Mouse (Mus musculus): ENCODE results near the gene Mta3. TPM values are rescaled to one million over a fixed set of nuclear protein-coding genes. Genes with fewer than 3 reads are reported as not detected.

Gene Mta3
- total and polyA plus RNA-seq, 3 experiments, result 31.1 to 67.6 (median 39.2) TPM

GRCm38 (mm10) chr17:83849717-83850116 is 143.8 kb downstream of the Mta3 start:
- Histone ChIP-seq H3K9me3 (replicated peaks; ENCODE audit: low read length) (no peaks in the 10 kb centered on the region), H3K79me2 (replicated peaks; ENCODE audit: control insufficient read depth, extremely low read depth, insufficient read depth, poor library complexity, severe bottlenecking) (no peaks in the 10 kb centered on the region; the same call in 1 of the 2 replicates), H3K4me1 (ENCODE audit: control insufficient read depth in 1 of 2, insufficient read depth in 2 of 2) (peaks cover 31 to 73% of the 10 kb centered on the region in 2 experiments), H3K9ac (ENCODE audit: insufficient read depth, low read depth) (0 out of 2 replicates have a peak overlapping the region, but pooled peaks have one; percentile 6), H3K36me3 (replicated peaks in 1 of 2; ENCODE audit: control insufficient read depth in 1 of 2, insufficient read depth in 1 of 2, low read length in 1 of 2) (peaks cover 0 to 15% of the 10 kb centered on the region in 2 experiments), H3K27me3 (replicated peaks) (no peaks in the 10 kb centered on the region), H3K4me3 (replicated peaks in 1 of 3; ENCODE audit: low read depth in 2 of 3, low read length in 2 of 3, poor library complexity in 1 of 3) (no peak overlapping the region), H3K27ac (ENCODE audit: insufficient read depth, low read depth) (no peak overlapping the region), H3K4me2 (ENCODE audit: insufficient read depth, low read depth, poor library complexity, severe bottlenecking) (peak overlapping the region; percentile 73)
- no peak for DNase-seq (ENCODE audit: extremely low read depth)
- TF ChIP-seq CHD2 (IDR thresholded peaks at IDR 0.05; ENCODE audit: low read length) (0 out of 2 replicates have a peak, but pooled peaks have one; percentile 9), USF2 (conservative IDR thresholded peaks at IDR 0.05; ENCODE audit: low read depth, low read length) (no peak)
- dilution Hi-C loops (cut with MboI; ENCODE audit: extremely low pct_ligation_motif_present, extremely low pct_unique_long_range_greater_than_20kb, low sequenced_read_pairs) (no loop called here), in situ Hi-C loops (cut with MboI; ENCODE audit: low pct_ligation_motif_present, low pct_unique_long_range_greater_than_20kb, low sequenced_read_pairs) (loop anchor here (5.0 to 10.0 kb wide), 3 partner anchors 32 to 195 kb away; no protein-coding TSS in a partner anchor)

DNA sequence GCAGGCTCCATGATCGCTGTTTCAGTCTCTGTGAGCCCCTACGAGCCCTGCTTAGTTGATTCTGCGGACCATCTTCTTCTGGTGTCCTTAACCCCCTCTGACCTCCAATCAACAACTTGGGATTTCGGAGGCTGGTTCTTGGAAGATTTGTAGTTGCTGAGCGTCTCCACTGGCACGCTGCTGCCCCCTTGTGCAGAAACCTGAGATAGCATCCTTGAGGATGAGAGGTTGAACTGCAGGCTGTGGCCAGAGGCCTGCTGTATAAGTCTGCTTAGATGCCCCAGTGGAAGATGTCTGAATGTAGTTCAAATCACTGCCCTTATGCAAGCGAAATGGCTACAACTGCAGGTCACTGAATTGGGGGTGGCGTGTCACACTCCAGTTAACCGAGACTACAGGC is 144.5 kb downstream of the Mta3 start:
- dilution Hi-C loops (cut with MboI; ENCODE audit: extremely low pct_ligation_motif_present, extremely low pct_unique_long_range_greater_than_20kb, low sequenced_read_pairs) (no loop called here), in situ Hi-C loops (cut with MboI; ENCODE audit: low pct_ligation_motif_present, low pct_unique_long_range_greater_than_20kb, low sequenced_read_pairs) (loop anchor here (5.0 to 10.0 kb wide), 3 partner anchors 33 to 196 kb away; no protein-coding TSS in a partner anchor)
- H3K79me2 ChIP-seq (replicated peaks; ENCODE audit: control insufficient read depth, extremely low read depth, insufficient read depth, poor library complexity, severe bottlenecking), result no peaks in the 10 kb centered on the region; the same call in 1 of the 2 replicates
- no peaks in the 10 kb centered on the region for H3K9me3 ChIP-seq (replicated peaks; ENCODE audit: low read length)
- peak; percentile 94 for DNase-seq (ENCODE audit: extremely low read depth)
- H3K36me3 ChIP-seq (replicated peaks in 1 of 2; ENCODE audit: control insufficient read depth in 1 of 2, insufficient read depth in 1 of 2, low read length in 1 of 2), result peaks cover 0 to 9% of the 10 kb centered on the region in 2 experiments
- peak overlapping the region in 2 of 3 experiments; percentile 13 to 19 for H3K4me3 ChIP-seq (replicated peaks in 1 of 3; ENCODE audit: low read depth in 2 of 3, low read length in 2 of 3, poor library complexity in 1 of 3)
- peak overlapping the region; percentile 74 for H3K27ac ChIP-seq (ENCODE audit: insufficient read depth, low read depth)
- H3K27me3 ChIP-seq (replicated peaks), result no peaks in the 10 kb centered on the region
- peak overlapping the region; percentile 6; the same call in 1 of the 2 replicates for H3K9ac ChIP-seq (ENCODE audit: insufficient read depth, low read depth)
- peaks cover 27 to 66% of the 10 kb centered on the region in 2 experiments for H3K4me1 ChIP-seq (ENCODE audit: control insufficient read depth in 1 of 2, insufficient read depth in 2 of 2)
- H3K4me2 ChIP-seq (ENCODE audit: insufficient read depth, low read depth, poor library complexity, severe bottlenecking), result peak overlapping the region; percentile 73
- TF ChIP-seq UBTF (IDR thresholded peaks at IDR 0.05; ENCODE audit: low read depth, low read length), result no peak
- TF ChIP-seq USF1 (IDR thresholded peaks at IDR 0.05; ENCODE audit: low read depth, low read length), result no peak
- TF ChIP-seq CHD2 (IDR thresholded peaks at IDR 0.05; ENCODE audit: low read length), result no peak
- TF ChIP-seq BHLHE40 (IDR thresholded peaks at IDR 0.05; ENCODE audit: low read depth, low read length), result no peak
- TF ChIP-seq PAX5 (IDR thresholded peaks at IDR 0.05; ENCODE audit: low read length), result no peak
- TF ChIP-seq ZKSCAN1 (IDR thresholded peaks at IDR 0.05; ENCODE audit: borderline replicate concordance, low read depth, low read length), result no peak
- TF ChIP-seq E2F4 (IDR thresholded peaks at IDR 0.05; ENCODE audit: insufficient replicate concordance, low read depth, low read length), result no peak
- no peak for TF ChIP-seq MAZ (IDR thresholded peaks at IDR 0.05; ENCODE audit: low read depth, low read length)
- TF ChIP-seq TBP (conservative IDR thresholded peaks at IDR 0.05; ENCODE audit: low read depth, low read length), result no peak; the same call in 1 of the 2 replicates
- peak; percentile 96 for TF ChIP-seq RAD21 (IDR thresholded peaks at IDR 0.05; ENCODE audit: low read depth, low read length)
- no peak for TF ChIP-seq CHD1 (IDR thresholded peaks at IDR 0.05; ENCODE audit: low read depth, low read length)
- no peak for TF ChIP-seq SIN3A (IDR thresholded peaks at IDR 0.05; ENCODE audit: low read length)
- TF ChIP-seq CTCF (conservative IDR thresholded peaks at IDR 0.05 in 1 of 2, IDR thresholded peaks at IDR 0.05 in 1 of 2; ENCODE audit: low read depth in 2 of 2, low read length in 2 of 2), result peak; percentile 73 to 96
- TF ChIP-seq POLR2A (IDR thresholded peaks at IDR 0.05; ENCODE audit: low read depth, low read length), result peak; percentile 24; the same call in 1 of the 2 replicates
- TF ChIP-seq ELF1 (IDR thresholded peaks at IDR 0.05; ENCODE audit: low read depth, low read length), result no peak
- TF ChIP-seq HCFC1 (IDR thresholded peaks at IDR 0.05; ENCODE audit: low read depth, low read length), result no peak
- TF ChIP-seq SMC3 (IDR thresholded peaks at IDR 0.05; ENCODE audit: low read depth, low read length), result peak; percentile 89
- no peak for TF ChIP-seq GABPA (IDR thresholded peaks at IDR 0.05; ENCODE audit: insufficient replicate concordance, low read depth, low read length)
- no peak for TF ChIP-seq MEF2A (IDR thresholded peaks at IDR 0.05; ENCODE audit: borderline replicate concordance, low read depth, low read length)
- no peak for TF ChIP-seq MAFK (IDR thresholded peaks at IDR 0.05; ENCODE audit: insufficient replicate concordance, low read length)
- no peak for TF ChIP-seq EP300 (IDR thresholded peaks at IDR 0.05; ENCODE audit: low read length)
- no peak for TF ChIP-seq ZNF384 (IDR thresholded peaks at IDR 0.05; ENCODE audit: low read depth, low read length)
- no peak for TF ChIP-seq ETS1 (conservative IDR thresholded peaks at IDR 0.05; ENCODE audit: low read depth, low read length)
- TF ChIP-seq JUND (conservative IDR thresholded peaks at IDR 0.05; ENCODE audit: low read depth, low read length), result no peak
- TF ChIP-seq ZC3H11A (IDR thresholded peaks at IDR 0.05; ENCODE audit: low read depth, low read length), result peak; percentile 59; the same call in 1 of the 2 replicates
- TF ChIP-seq NELFE (IDR thresholded peaks at IDR 0.05; ENCODE audit: low read depth, low read length), result peak; percentile 8; the same call in 1 of the 2 replicates
- no peak for TF ChIP-seq RCOR1 (conservative IDR thresholded peaks at IDR 0.05; ENCODE audit: low read depth, low read length)
- no peak for TF ChIP-seq USF2 (conservative IDR thresholded peaks at IDR 0.05; ENCODE audit: low read depth, low read length)
- no peak for TF ChIP-seq MAX (IDR thresholded peaks at IDR 0.05; ENCODE audit: low read length)
- TF ChIP-seq MXI1 (IDR thresholded peaks at IDR 0.05; ENCODE audit: low read depth, low read length), result peak; percentile 38
- TF ChIP-seq ZMIZ1 (IDR thresholded peaks at IDR 0.05; ENCODE audit: low read depth, low read length), result no peak
- no peak for TF ChIP-seq MYC (IDR thresholded peaks at IDR 0.05; ENCODE audit: low read depth, low read length)
- TF ChIP-seq KAT2A (IDR thresholded peaks at IDR 0.05; ENCODE audit: insufficient replicate concordance, low read length), result no peak
